Mouse (Mus musculus): ENCODE data around the gene Ctnna3. TPM values are rescaled to one million over a fixed set of nuclear protein-coding genes. Genes with fewer than 3 reads are reported as not detected.

The Ctnna3 gene
- total and polyA plus RNA-seq, 2 experiments = 0.09 TPM; not detected in 1

GRCm38 (mm10) chr10:63488346-63488745 is 58.4 kb downstream of the Ctnna3 start:
- TF ChIP-seq CTCF (IDR thresholded peaks at IDR 0.05; ENCODE audit: low read depth, low read length) (no peak), POLR2A (IDR thresholded peaks at IDR 0.05; ENCODE audit: extremely low read depth, insufficient read depth, low read length) (no peak)
- Histone ChIP-seq H3K9ac (ENCODE audit: low read depth, low read length) (no peak overlapping the region), H3K4me1 (ENCODE audit: control insufficient read depth, insufficient read depth, low read length) (no peaks in the 10 kb centered on the region), H3K27me3 (ENCODE audit: control insufficient read depth, insufficient read depth, low read length) (no peaks in the 10 kb centered on the region), H3K36me3 (ENCODE audit: control insufficient read depth, insufficient read depth, low read length) (no peaks in the 10 kb centered on the region), H3K4me3 (ENCODE audit: insufficient read depth, low read depth, low read length) (no peak overlapping the region), H3K27ac (replicated peaks; ENCODE audit: insufficient read depth, low read depth, low read length) (no peak overlapping the region), H3K79me2 (ENCODE audit: control insufficient read depth, insufficient read depth, low read length) (no peaks in the 10 kb centered on the region)
- no peak for DNase-seq (ENCODE audit: extremely low read depth, low read depth, low spot score)
- WGBS = 94% methylated on average over 7 of the region's 7 CpGs

GRCm38 (mm10) chr10:63523956-63524355 is 94.1 kb downstream of the Ctnna3 start:
- Histone ChIP-seq H3K79me2 (ENCODE audit: control insufficient read depth, insufficient read depth, low read length) (no peaks in the 10 kb centered on the region), H3K27me3 (ENCODE audit: control insufficient read depth, insufficient read depth, low read length) (no peaks in the 10 kb centered on the region), H3K4me3 (ENCODE audit: insufficient read depth, low read depth, low read length) (no peak overlapping the region), H3K27ac (replicated peaks; ENCODE audit: insufficient read depth, low read depth, low read length) (no peak overlapping the region), H3K36me3 (ENCODE audit: control insufficient read depth, insufficient read depth, low read length) (no peaks in the 10 kb centered on the region), H3K4me1 (ENCODE audit: control insufficient read depth, insufficient read depth, low read length) (no peaks in the 10 kb centered on the region), H3K9ac (ENCODE audit: low read depth, low read length) (no peak overlapping the region)
- no peak for DNase-seq (ENCODE audit: extremely low read depth, low read depth, low spot score)
- TF ChIP-seq POLR2A (IDR thresholded peaks at IDR 0.05; ENCODE audit: extremely low read depth, insufficient read depth, low read length) = no peak
- TF ChIP-seq CTCF (IDR thresholded peaks at IDR 0.05; ENCODE audit: low read depth, low read length) = no peak
- 81% methylated on average over 3 of the region's 3 CpGs for WGBS

GRCm38 (mm10) chr10:63526027-63526426 is 96.1 kb downstream of the Ctnna3 start:
- no peak overlapping the region for H3K4me3 ChIP-seq (ENCODE audit: insufficient read depth, low read depth, low read length)
- no peaks in the 10 kb centered on the region for H3K4me1 ChIP-seq (ENCODE audit: control insufficient read depth, insufficient read depth, low read length)
- no peaks in the 10 kb centered on the region for H3K36me3 ChIP-seq (ENCODE audit: control insufficient read depth, insufficient read depth, low read length)
- DNase-seq (ENCODE audit: extremely low read depth, low read depth, low spot score) = no peak
- no peak overlapping the region for H3K27ac ChIP-seq (replicated peaks; ENCODE audit: insufficient read depth, low read depth, low read length)
- H3K79me2 ChIP-seq (ENCODE audit: control insufficient read depth, insufficient read depth, low read length) = no peaks in the 10 kb centered on the region
- H3K27me3 ChIP-seq (ENCODE audit: control insufficient read depth, insufficient read depth, low read length) = no peaks in the 10 kb centered on the region
- no peak for TF ChIP-seq POLR2A (IDR thresholded peaks at IDR 0.05; ENCODE audit: extremely low read depth, insufficient read depth, low read length)
- no peak for TF ChIP-seq CTCF (IDR thresholded peaks at IDR 0.05; ENCODE audit: low read depth, low read length)
- no peak overlapping the region for H3K9ac ChIP-seq (ENCODE audit: low read depth, low read length)
- 81% methylated on average over 4 of the region's 4 CpGs for WGBS

- H3K79me2 ChIP-seq (ENCODE audit: control insufficient read depth, insufficient read depth, low read length) = no peaks in the 10 kb centered on the region
- H3K27me3 ChIP-seq (ENCODE audit: control insufficient read depth, insufficient read depth, low read length) = no peaks in the 10 kb centered on the region
- H3K9ac ChIP-seq (ENCODE audit: low read depth, low read length) = no peak overlapping the region
- TF ChIP-seq POLR2A (IDR thresholded peaks at IDR 0.05; ENCODE audit: extremely low read depth, insufficient read depth, low read length) = no peak
- no peak for TF ChIP-seq CTCF (IDR thresholded peaks at IDR 0.05; ENCODE audit: low read depth, low read length)
- WGBS = 83% methylated on average over 8 of the region's 8 CpGs
- no peaks in the 10 kb centered on the region for H3K4me1 ChIP-seq (ENCODE audit: control insufficient read depth, insufficient read depth, low read length)
- DNase-seq (ENCODE audit: extremely low read depth, low read depth, low spot score) = no peak
- H3K4me3 ChIP-seq (ENCODE audit: insufficient read depth, low read depth, low read length) = no peak overlapping the region
- no peaks in the 10 kb centered on the region for H3K36me3 ChIP-seq (ENCODE audit: control insufficient read depth, insufficient read depth, low read length)
- no peak overlapping the region for H3K27ac ChIP-seq (replicated peaks; ENCODE audit: insufficient read depth, low read depth, low read length)
Observed at GRCm38 (mm10) chr10:63532381-63532780, 102.5 kb downstream of the Ctnna3 start.

GRCm38 (mm10) chr10:63541754-63542153 is 111.9 kb downstream of the Ctnna3 start:
- WGBS = 41% methylated on average over 5 of the region's 5 CpGs
- TF ChIP-seq CTCF (IDR thresholded peaks at IDR 0.05; ENCODE audit: low read depth, low read length) = no peak
- no peak for TF ChIP-seq POLR2A (IDR thresholded peaks at IDR 0.05; ENCODE audit: extremely low read depth, insufficient read depth, low read length)
- no peak overlapping the region for H3K27ac ChIP-seq (replicated peaks; ENCODE audit: insufficient read depth, low read depth, low read length)
- no peak overlapping the region for H3K4me3 ChIP-seq (ENCODE audit: insufficient read depth, low read depth, low read length)
- no peaks in the 10 kb centered on the region for H3K27me3 ChIP-seq (ENCODE audit: control insufficient read depth, insufficient read depth, low read length)
- H3K9ac ChIP-seq (ENCODE audit: low read depth, low read length) = no peak overlapping the region
- no peaks in the 10 kb centered on the region for H3K79me2 ChIP-seq (ENCODE audit: control insufficient read depth, insufficient read depth, low read length)
- H3K4me1 ChIP-seq (ENCODE audit: control insufficient read depth, insufficient read depth, low read length) = no peaks in the 10 kb centered on the region
- DNase-seq (ENCODE audit: extremely low read depth, low read depth, low spot score) = no peak
- no peaks in the 10 kb centered on the region for H3K36me3 ChIP-seq (ENCODE audit: control insufficient read depth, insufficient read depth, low read length)

GRCm38 (mm10) chr10:63542493-63542892 is 112.6 kb downstream of the Ctnna3 start:
- TF ChIP-seq POLR2A (IDR thresholded peaks at IDR 0.05; ENCODE audit: extremely low read depth, insufficient read depth, low read length) (no peak), CTCF (IDR thresholded peaks at IDR 0.05; ENCODE audit: low read depth, low read length) (no peak)
- Histone ChIP-seq H3K4me3 (ENCODE audit: insufficient read depth, low read depth, low read length) (no peak overlapping the region), H3K36me3 (ENCODE audit: control insufficient read depth, insufficient read depth, low read length) (no peaks in the 10 kb centered on the region), H3K27me3 (ENCODE audit: control insufficient read depth, insufficient read depth, low read length) (no peaks in the 10 kb centered on the region), H3K4me1 (ENCODE audit: control insufficient read depth, insufficient read depth, low read length) (no peaks in the 10 kb centered on the region), H3K9ac (ENCODE audit: low read depth, low read length) (no peak overlapping the region), H3K27ac (replicated peaks; ENCODE audit: insufficient read depth, low read depth, low read length) (no peak overlapping the region), H3K79me2 (ENCODE audit: control insufficient read depth, insufficient read depth, low read length) (no peaks in the 10 kb centered on the region)
- WGBS = 61% methylated on average over 6 of the region's 6 CpGs
- no peak for DNase-seq (ENCODE audit: extremely low read depth, low read depth, low spot score)
